Mouse (Mus musculus) forebrain, postnatal 0 days (tissue): ENCODE measurements at regions not wholly inside any gene's neighbourhood (a gene's known extent, or its start where the extent isn't known, plus 50 kb on each side); places are given as distances from the start of the nearest gene placed in this dataset.
A peak's percentile ranks its signal among the peaks of the same experiment; 100 is the strongest.
"Not testable (repeated sequence)": the region's sequence is repeated elsewhere in the genome, so short reads cannot be mapped to it uniquely, and the experiment has no call there.

Experiments
- ATAC-seq: fragments of 200-750 bp; cut with Nextera tagmentation; 2 replicates; pipeline ENCODE4 v1.8.0; 2017; ENCODE audit warnings: mild to moderate bottlenecking, moderate library complexity
- DNase-seq: peaks from one replicate; pipeline ENCODE4 v3.0.0-alpha.2; 2015
- H3K27ac ChIP-seq: fragments of 300-500 bp; sonication (generic); 2 replicates; pipeline ENCODE4 v1.5.1; 2014; ENCODE audit warnings: low read depth, mild to moderate bottlenecking, antibody characterized with exemption, low read length, moderate library complexity, mixed read lengths
- H3K27me3 ChIP-seq: fragments of 300-500 bp; sonication (generic); 2 replicates; pipeline ENCODE4 v1.6.1; 2014; ENCODE audit warnings: mild to moderate bottlenecking, low read length, mixed read lengths; ENCODE audit not compliant: insufficient read depth
- H3K36me3 ChIP-seq: fragments of 300-500 bp; sonication (generic); 2 replicates; pipeline ENCODE4 v1.6.1; 2014; ENCODE audit warnings: mild to moderate bottlenecking, moderate library complexity; ENCODE audit not compliant: insufficient read depth
- H3K4me1 ChIP-seq: fragments of 300-500 bp; sonication (generic); 2 replicates; pipeline ENCODE4 v1.6.1; 2014; ENCODE audit warnings: antibody characterized with exemption; ENCODE audit not compliant: insufficient read depth
- H3K4me2 ChIP-seq: fragments of 300-500 bp; sonication (generic); 2 replicates; pipeline ENCODE4 v1.6.1; 2014; ENCODE audit warnings: low read depth, mild to moderate bottlenecking, moderate library complexity
- H3K4me3 ChIP-seq: fragments of 300-500 bp; sonication (generic); 2 replicates; pipeline ENCODE4 v1.5.1; 2014; ENCODE audit warnings: low read depth, low read length, mixed read lengths
- H3K9ac ChIP-seq: fragments of 300-500 bp; sonication (generic); 2 replicates; pipeline ENCODE4 v1.6.1; 2014; ENCODE audit warnings: mild to moderate bottlenecking
- H3K9me3 ChIP-seq: fragments of 300-500 bp; sonication (generic); 2 replicates; pipeline ENCODE4 v1.6.1; 2016; ENCODE audit warnings: low read length
- CTCF ChIP-seq: sonication (generic); IDR thresholded peaks from 2 replicates; pipeline ENCODE4 v1.5.1; 2016; ENCODE audit warnings: antibody characterized with exemption, control low read depth, low read depth
- WGBS: fragments of 180-500 bp; shearing (Covaris S2); extraction: QIAGEN DNeasy Blood & Tissue Kit; methylation state at CpG from one replicate; pipeline ENCODE4 v1.1.7; 2014; 5-methylcytosine and 5-hydroxymethylcytosine counted together

GRCm38 (mm10) chr2:44513080-44513724, 414.3 kb downstream of the Gtdc1 start:
- H3K27me3 ChIP-seq, result no peaks in the 10 kb centered on the region
- WGBS, result 28% methylated on average over 6 of the region's 6 CpGs
- H3K4me1 ChIP-seq, result no peaks in the 10 kb centered on the region
- no peak overlapping the region for H3K27ac ChIP-seq
- ATAC-seq (peak; percentile 20), DNase-seq (peak; percentile 43)
- H3K9ac ChIP-seq, result no peak overlapping the region
- H3K36me3 ChIP-seq, result no peaks in the 10 kb centered on the region
- no peak for TF ChIP-seq CTCF
- H3K4me2 ChIP-seq, result no peak overlapping the region
- H3K9me3 ChIP-seq, result no peaks in the 10 kb centered on the region
- no peak overlapping the region for H3K4me3 ChIP-seq

GRCm38 (mm10) chr2:44512334-44512733, 415.1 kb downstream of the Gtdc1 start:
- WGBS, result 40% methylated on average over 8 of the region's 8 CpGs
- Histone ChIP-seq H3K9ac (no peak overlapping the region), H3K4me1 (no peaks in the 10 kb centered on the region), H3K27ac (no peak overlapping the region), H3K4me2 (no peak overlapping the region), H3K4me3 (no peak overlapping the region), H3K27me3 (no peaks in the 10 kb centered on the region), H3K9me3 (no peaks in the 10 kb centered on the region), H3K36me3 (no peaks in the 10 kb centered on the region)
- DNase-seq, result peak; percentile 34
- ATAC-seq, result peak; percentile 42; the same call in 1 of the 2 replicates
- no peak for TF ChIP-seq CTCF

GRCm38 (mm10) chr2:44509101-44509500, 418.4 kb downstream of the Gtdc1 start:
- no peak for TF ChIP-seq CTCF
- no peak overlapping the region for H3K9ac ChIP-seq
- no peaks in the 10 kb centered on the region for H3K36me3 ChIP-seq
- no peak overlapping the region for H3K4me3 ChIP-seq
- H3K27me3 ChIP-seq, result no peaks in the 10 kb centered on the region
- DNase-seq (no peak), ATAC-seq (no peak)
- H3K4me2 ChIP-seq, result no peak overlapping the region
- no peaks in the 10 kb centered on the region for H3K9me3 ChIP-seq
- H3K4me1 ChIP-seq, result no peaks in the 10 kb centered on the region
- 77% methylated on average over 4 of the region's 4 CpGs for WGBS
- H3K27ac ChIP-seq, result no peak overlapping the region

GRCm38 (mm10) chr2:44504273-44504672, 423.2 kb downstream of the Gtdc1 start:
- Histone ChIP-seq H3K27me3 (no peaks in the 10 kb centered on the region), H3K4me3 (no peak overlapping the region), H3K9me3 (no peaks in the 10 kb centered on the region), H3K36me3 (no peaks in the 10 kb centered on the region), H3K27ac (no peak overlapping the region), H3K4me2 (no peak overlapping the region), H3K4me1 (no peaks in the 10 kb centered on the region), H3K9ac (no peak overlapping the region)
- WGBS, result 73% methylated on average over 6 of the region's 6 CpGs
- ATAC-seq (no peak), DNase-seq (no peak)
- TF ChIP-seq CTCF, result no peak

GRCm38 (mm10) chr2:44490806-44491205, 436.7 kb downstream of the Gtdc1 start:
- not testable (repeated sequence) for H3K27ac ChIP-seq, H3K4me1 ChIP-seq, H3K36me3 ChIP-seq, H3K9me3 ChIP-seq, H3K4me2 ChIP-seq, H3K4me3 ChIP-seq, ATAC-seq, H3K9ac ChIP-seq, H3K27me3 ChIP-seq, DNase-seq
- 97% methylated on average over 1 of the region's 1 CpGs for WGBS

DNA sequence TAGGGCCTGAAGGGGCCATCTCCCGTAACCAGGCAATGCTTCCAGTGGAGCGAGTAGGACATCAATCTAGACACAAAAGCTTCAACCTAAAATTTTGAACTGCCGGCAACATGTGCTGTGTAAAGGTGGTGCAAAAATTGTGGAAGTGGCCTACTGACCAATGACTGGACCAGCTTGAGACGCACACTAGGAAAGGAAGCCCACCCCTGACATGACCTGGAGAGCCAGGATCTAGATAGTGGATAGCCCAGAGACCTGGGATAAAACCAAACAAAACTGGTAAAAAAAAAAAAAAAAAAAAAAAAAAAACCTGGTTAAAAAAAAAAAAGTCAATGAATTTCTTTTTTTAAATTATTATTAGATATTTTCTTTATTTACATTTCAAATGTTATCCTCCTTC, 437.2 kb downstream of the Gtdc1 start:
- peaks cover under 1% of the 10 kb centered on the region; the same call in 1 of the 2 replicates for H3K9me3 ChIP-seq
- no peak overlapping the region for H3K4me3 ChIP-seq
- H3K36me3 ChIP-seq, result no peaks in the 10 kb centered on the region
- no peak for TF ChIP-seq CTCF
- no peak overlapping the region for H3K4me2 ChIP-seq
- H3K27me3 ChIP-seq, result no peaks in the 10 kb centered on the region; the same call in 1 of the 2 replicates
- ATAC-seq (no peak), DNase-seq (no peak)
- WGBS, result 97% methylated on average over 4 of the region's 4 CpGs
- no peak overlapping the region for H3K27ac ChIP-seq
- H3K9ac ChIP-seq, result no peak overlapping the region
- H3K4me1 ChIP-seq, result no peaks in the 10 kb centered on the region; the same call in 1 of the 2 replicates

DNA sequence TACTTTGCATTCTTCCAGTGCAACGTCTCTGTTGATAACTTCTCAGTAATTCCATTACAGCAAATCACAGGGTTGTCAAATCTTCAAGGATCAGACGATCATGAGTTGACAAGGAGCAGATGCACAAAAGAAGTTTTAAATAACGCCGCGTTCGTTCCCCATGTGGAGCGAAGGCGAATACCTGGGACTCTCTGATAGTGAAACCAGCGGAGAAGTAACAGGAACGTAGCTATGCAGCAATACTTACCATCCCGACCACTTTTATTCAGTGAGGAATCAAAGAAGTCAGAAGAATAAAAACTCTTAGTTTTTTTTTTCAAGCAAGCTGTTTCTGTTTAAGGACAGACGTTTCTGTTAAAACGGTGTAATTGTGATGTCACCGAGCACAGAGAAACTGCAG, 441.6 kb downstream of the Gtdc1 start:
- ATAC-seq (no peak), DNase-seq (no peak)
- H3K36me3 ChIP-seq, result no peaks in the 10 kb centered on the region
- peaks cover 5% of the 10 kb centered on the region; the same call in 1 of the 2 replicates for H3K9me3 ChIP-seq
- no peak overlapping the region for H3K27ac ChIP-seq
- 60% methylated on average over 14 of the region's 14 CpGs for WGBS
- TF ChIP-seq CTCF, result no peak
- H3K4me3 ChIP-seq, result no peak overlapping the region
- no peak overlapping the region for H3K9ac ChIP-seq
- H3K4me2 ChIP-seq, result peak overlapping the region; percentile 11; the same call in 1 of the 2 replicates
- H3K4me1 ChIP-seq, result no peaks in the 10 kb centered on the region; the same call in 1 of the 2 replicates
- no peaks in the 10 kb centered on the region; the same call in 1 of the 2 replicates for H3K27me3 ChIP-seq
